Mouse (Mus musculus) G1E (cell line): Measurements from ENCODE around the gene Cenps. TPM values are rescaled to one million over a fixed set of nuclear protein-coding genes. Genes with fewer than 3 reads are reported as not detected.

ENCODE experiments used
- ATAC-seq: 2 replicates; pipeline ENCODE4 v1.8.0; 2016; ENCODE audit warnings: mild to moderate bottlenecking; ENCODE audit not compliant: insufficient number of reproducible peaks, poor library complexity, low FRiP score, severe bottlenecking; ENCODE audit errors: extremely low read depth
- DNase-seq: peaks from one replicate; pipeline ENCODE4 v3.0.0; 2012; ENCODE audit warnings: low spot score
- H3K27me3 ChIP-seq: 2 replicates; pipeline ENCODE4 v1.6.1; 2012; ENCODE audit warnings: mild to moderate bottlenecking, low read length, inconsistent platforms; ENCODE audit not compliant: insufficient read depth
- H3K36me3 ChIP-seq: replicated peaks from 2 replicates; pipeline ENCODE3; 2012; ENCODE audit warnings: mild to moderate bottlenecking, inconsistent platforms
- H3K4me1 ChIP-seq: 2 replicates; pipeline ENCODE4 v1.6.1; 2012; ENCODE audit warnings: low read depth, low read length, inconsistent platforms, mixed read lengths; ENCODE audit not compliant: insufficient read depth
- H3K4me3 ChIP-seq: 2 replicates; pipeline ENCODE4 v1.5.1; 2012; ENCODE audit warnings: low read depth, mild to moderate bottlenecking, inconsistent platforms, low read length, moderate library complexity, mixed read lengths
- H3K9me3 ChIP-seq: replicated peaks from 2 replicates; pipeline ENCODE4 v1.6.1; 2012; ENCODE audit warnings: inconsistent platforms
- CTCF ChIP-seq: IDR thresholded peaks from 2 replicates; pipeline ENCODE4 v1.5.1; 2012; ENCODE audit warnings: low read depth, low read length, inconsistent platforms, mixed read lengths
- GATA1 ChIP-seq: IDR thresholded peaks from 2 replicates; pipeline ENCODE4 v1.6.1; 2012; ENCODE audit warnings: borderline replicate concordance, low read length, inconsistent platforms, mixed read lengths
- GATA2 ChIP-seq: IDR thresholded peaks from 2 replicates; pipeline ENCODE4 v1.6.1; 2012; ENCODE audit warnings: low read depth, low read length, inconsistent platforms, borderline replicate concordance
- POLR2AphosphoS5 ChIP-seq: IDR thresholded peaks from 2 replicates; pipeline ENCODE4 v1.6.1; 2012; ENCODE audit warnings: low read depth, low read length, inconsistent platforms; ENCODE audit not compliant: insufficient replicate concordance
- TAL1 ChIP-seq: conservative IDR thresholded peaks from 2 replicates; pipeline ENCODE4 v1.6.1; 2012; ENCODE audit warnings: low read depth, low read length, inconsistent platforms, mixed read lengths
- polyA plus RNA-seq: library from polyadenylated mRNA; stranded (reverse); fragments of >175 nt; gene quantifications from 2 replicates; pipeline ENCODE4 v1.2.3, GENCODE M21; 2012
- total RNA-seq, 2 experiments: library from RNA; stranded (forward) in 1 of 2; stranded (reverse) in 1 of 2; fragments of 200-1000 nt in 1 of 2; fragments of >200 nt in 1 of 2; fragmentation: Nextera tagmentation in 1 of 2; gene quantifications; 2 replicates each; pipeline ENCODE4 v1.2.3; 2014 to 2017

The Cenps gene
- total and polyA plus RNA-seq, 3 experiments = 6.6 to 22.3 (median 7.7) TPM

GRCm38 (mm10) chr4:149138515-149138914 is 1.1 kb upstream of the Cenps start:
- ATAC-seq = no peak
- no peak for DNase-seq
- Histone ChIP-seq H3K4me3 (no peak overlapping the region), H3K4me1 (peaks cover 16% of the 10 kb centered on the region), H3K9me3 (no peaks in the 10 kb centered on the region), H3K36me3 (peaks cover 9% of the 10 kb centered on the region), H3K27me3 (peaks cover 13% of the 10 kb centered on the region)
- TF ChIP-seq TAL1 (no peak), POLR2AphosphoS5 (no peak)

- no peak for DNase-seq
- TF ChIP-seq GATA2 (no peak), CTCF (no peak), GATA1 (no peak), TAL1 (no peak), POLR2AphosphoS5 (no peak)
These were observed 1.1 kb downstream of the Cenps start for GRCm38 (mm10) chr4:149136116-149136850.

GRCm38 (mm10) chr4:149133395-149133794 is 4.0 kb downstream of the Cenps start:
- Histone ChIP-seq H3K4me1 (peaks cover 17% of the 10 kb centered on the region), H3K9me3 (no peaks in the 10 kb centered on the region), H3K36me3 (peaks cover 59% of the 10 kb centered on the region), H3K27me3 (0 out of 2 replicates have a peak, but pooled peaks cover 1% of the 10 kb centered on the region), H3K4me3 (no peak overlapping the region)
- ATAC-seq (no peak), DNase-seq (no peak)
- TF ChIP-seq GATA1 (no peak), CTCF (no peak), GATA2 (no peak), TAL1 (no peak), POLR2AphosphoS5 (no peak)

More at GRCm38 (mm10) chr4:149136116-149136850, 1.1 kb downstream of the Cenps start:
- peaks cover 5% of the 10 kb centered on the region; the same call in 1 of the 2 replicates for H3K27me3 ChIP-seq
- ATAC-seq = no peak
- peaks cover 17% of the 10 kb centered on the region for H3K4me1 ChIP-seq
- peak overlapping the region; percentile 84 for H3K4me3 ChIP-seq
- no peaks in the 10 kb centered on the region for H3K9me3 ChIP-seq
- H3K36me3 ChIP-seq = peaks cover 31% of the 10 kb centered on the region

GRCm38 (mm10) chr4:149131789-149132565 is 5.5 kb downstream of the Cenps start:
- Histone ChIP-seq H3K4me3 (no peak overlapping the region), H3K36me3 (peaks cover 73% of the 10 kb centered on the region), H3K4me1 (peaks cover 14% of the 10 kb centered on the region), H3K9me3 (no peaks in the 10 kb centered on the region), H3K27me3 (no peaks in the 10 kb centered on the region)
- TF ChIP-seq CTCF (no peak), POLR2AphosphoS5 (no peak), GATA2 (no peak), GATA1 (no peak), TAL1 (no peak)
- ATAC-seq = no peak
- DNase-seq = no peak

GRCm38 (mm10) chr4:149131021-149131752 is 6.2 kb downstream of the Cenps start:
- Histone ChIP-seq H3K4me1 (peaks cover 6% of the 10 kb centered on the region), H3K36me3 (peaks cover 81% of the 10 kb centered on the region), H3K27me3 (no peaks in the 10 kb centered on the region), H3K4me3 (no peak overlapping the region), H3K9me3 (no peaks in the 10 kb centered on the region)
- TF ChIP-seq GATA2 (no peak), POLR2AphosphoS5 (no peak), CTCF (no peak), TAL1 (no peak), GATA1 (no peak)
- DNase-seq (no peak), ATAC-seq (no peak)

GRCm38 (mm10) chr4:149128467-149128866 is 9.0 kb downstream of the Cenps start:
- Histone ChIP-seq H3K27me3 (no peaks in the 10 kb centered on the region), H3K36me3 (peaks cover 92% of the 10 kb centered on the region), H3K4me3 (no peak overlapping the region), H3K9me3 (no peaks in the 10 kb centered on the region), H3K4me1 (peaks cover 1% of the 10 kb centered on the region)
- no peak for ATAC-seq
- DNase-seq = no peak
- TF ChIP-seq GATA2 (no peak), POLR2AphosphoS5 (no peak), CTCF (no peak), TAL1 (no peak), GATA1 (no peak)
